ENCODE assay signal across 15 mouse cellular contexts in genomic region chr17:17441876-17442498, GRCm38 (mm10). TPM values are rescaled to one million over a fixed set of nuclear protein-coding genes. Genes with fewer than 3 reads are reported as not detected.
A peak's percentile ranks its signal among the peaks of the same experiment; 100 is the strongest.
DNase-seq lines count a peak whose midpoint lies in the region; ATAC-seq lines count a peak whose summit lies in the region.
"Had no signal": no experiment of that assay in that cellular context is flagged by ENCODE, and none has a peak within 500 bp of the region (broad histone marks: within the 10 kb centered on the region; RNA-seq: fewer than 3 reads in every experiment).

No protein-coding gene starts in this region.

- WGBS in kidney, embryonic 16.5 days = 17% methylated on average over 4 of the region's 4 CpGs
- WGBS in forebrain, embryonic 10.5 days = 45% methylated on average over 4 of the region's 4 CpGs
- WGBS in limb, embryonic 13.5 days = 11% methylated on average over 4 of the region's 4 CpGs

- H3K4me2 ChIP-seq in kidney, embryonic 16.5 days (replicated peaks; ENCODE audit: low read depth, low read length) = no peak overlapping the region
- no peak overlapping the region for H3K4me2 ChIP-seq in limb, embryonic 13.5 days (replicated peaks)
- H3K4me2 ChIP-seq: heart, embryonic 11.5 days had no signal

- H3K36me3 ChIP-seq in kidney, embryonic 16.5 days (ENCODE audit: insufficient read depth, low read length) = no peaks in the 10 kb centered on the region
- H3K36me3 ChIP-seq in forebrain, embryonic 10.5 days (replicated peaks) = peaks cover 40% of the 10 kb centered on the region
- no peaks in the 10 kb centered on the region for H3K36me3 ChIP-seq in limb, embryonic 13.5 days

- H3K27me3 ChIP-seq in kidney, embryonic 16.5 days (ENCODE audit: insufficient read depth, low read length) = no peaks in the 10 kb centered on the region
- no peaks in the 10 kb centered on the region for H3K27me3 ChIP-seq in forebrain, embryonic 10.5 days (ENCODE audit: poor library complexity, severe bottlenecking)
- no peaks in the 10 kb centered on the region for H3K27me3 ChIP-seq in limb, embryonic 13.5 days

- no peak overlapping the region for H3K4me3 ChIP-seq in kidney, embryonic 16.5 days (ENCODE audit: low read length)
- H3K4me3 ChIP-seq in forebrain, embryonic 10.5 days = no peak overlapping the region
- no peak overlapping the region for H3K4me3 ChIP-seq in limb, embryonic 13.5 days
- H3K4me3 ChIP-seq: left cerebral cortex, adult 2 months had no signal

- H3K9me3 ChIP-seq in kidney, embryonic 16.5 days (ENCODE audit: low read length) = no peaks in the 10 kb centered on the region
- no peaks in the 10 kb centered on the region for H3K9me3 ChIP-seq in forebrain, embryonic 10.5 days
- no peaks in the 10 kb centered on the region for H3K9me3 ChIP-seq in limb, embryonic 13.5 days

- 0 out of 2 replicates have a peak, but pooled peaks cover 6% of the 10 kb centered on the region for H3K4me1 ChIP-seq in kidney, embryonic 16.5 days (ENCODE audit: insufficient read depth, low read length)
- peaks cover 21% of the 10 kb centered on the region for H3K4me1 ChIP-seq in forebrain, embryonic 10.5 days
- peaks cover 37% of the 10 kb centered on the region for H3K4me1 ChIP-seq in limb, embryonic 13.5 days

- DNase-seq in kidney, adult 8-10 months = no peak
- DNase-seq in forebrain, embryonic 10.5 days (ENCODE audit: extremely low spot score, low spot score) = no peak
- peak; percentile 38 for DNase-seq in thymus, postnatal 0 days (ENCODE audit: low spot score)
- no peak for DNase-seq in gastrocnemius, adult 8-10 months (ENCODE audit: low spot score in 2 of 2)
- DNase-seq: kidney, adult 9 months; liver, postnatal 0 days had no signal

- peak overlapping the region; percentile 59; the same call in 1 of the 2 replicates for H3K27ac ChIP-seq in kidney, embryonic 16.5 days (ENCODE audit: low read length)
- peak overlapping the region; percentile 51; the same call in 1 of the 2 replicates for H3K27ac ChIP-seq in forebrain, embryonic 10.5 days
- H3K27ac ChIP-seq in limb, embryonic 13.5 days = peak overlapping the region; percentile 39; the same call in 1 of the 2 replicates
- H3K27ac ChIP-seq: left cerebral cortex, adult 2 months had no signal

- no peak overlapping the region for H3K9ac ChIP-seq in kidney, embryonic 16.5 days (replicated peaks; ENCODE audit: low read length)
- H3K9ac ChIP-seq in limb, embryonic 13.5 days = no peak overlapping the region
- H3K9ac ChIP-seq: liver, postnatal 0 days had no signal

- peak; percentile 94 for ATAC-seq in kidney, embryonic 16.5 days (ENCODE audit: low FRiP score, low TSS enrichment)
- no peak for ATAC-seq in limb, embryonic 13.5 days (ENCODE audit: low FRiP score, low read depth)
- ATAC-seq in megakaryocyte-erythroid progenitor cell, adult 5-6 weeks (replicated peaks; ENCODE audit: low FRiP score, low TSS enrichment, poor library complexity, severe bottlenecking) = no peak
- no peak for ATAC-seq in CD4-positive, CD25-positive, alpha-beta regulatory T cell, adult 4 months
- ATAC-seq: liver, postnatal 0 days had no signal

RNA-seq across cellular contexts. Expression of gene Lix1, which starts 39.5 kb away (rescaled TPM):
- 4.1 and 4.8 TPM in 2 replicates for polyA plus RNA-seq in kidney, embryonic 16.5 days (2015; fragmentation: Nextera tagmentation; extraction: Ambion mirVana)
- 104 and 105 TPM in 2 replicates for polyA plus RNA-seq in forebrain, embryonic 10.5 days (2016; fragmentation: Nextera tagmentation; extraction: Ambion mirVana)
- polyA plus RNA-seq in limb, embryonic 13.5 days (2015; fragmentation: Nextera tagmentation; extraction: Ambion mirVana) = 17.2 and 17.9 TPM in 2 replicates
- 0.24 and 0.36 TPM in 2 replicates for polyA plus RNA-seq in thymus, postnatal 0 days (2015; fragmentation: Nextera tagmentation; extraction: Ambion mirVana)
- total RNA-seq in megakaryocyte-erythroid progenitor cell, adult 5-6 weeks (2014; fragmentation: Nextera tagmentation) = not detected in 2 replicates
- not detected in 2 replicates for total RNA-seq in megakaryocyte-erythroid progenitor cell, adult 5-6 weeks (2017)
- total RNA-seq in gastrocnemius, adult 8-10 months (2022) = under 1 TPM; 0.21 to 0.63 (median 0.51) TPM
- polyA plus RNA-seq in CD4-positive, CD25-positive, alpha-beta regulatory T cell, adult 4 months (2017; shearing (Covaris generic)) = under 1 TPM; 0.30 to 0.32 TPM
- total RNA-seq: hematopoietic stem cell, adult 5-6 weeks; megakaryocyte, adult 5-6 weeks; MEL had no signal
